Mouse (Mus musculus) spleen, adult 12 weeks (tissue): ENCODE results near the gene Usp17le.
"Not testable (repeated sequence)": the region's sequence is repeated elsewhere in the genome, so short reads cannot be mapped to it uniquely, and the experiment has no call there.

Experiments used
- DNase-seq: peaks from one replicate; pipeline ENCODE4 v3.0.0; 2022; ENCODE audit warnings: low spot score

Gene Usp17le

GRCm38 (mm10) chr7:104777370-104777769 is at the start of gene Usp17le:
Gene Usp17le (minus strand): TSS chr7:104777470.
- not testable (repeated sequence) for DNase-seq

- not testable (repeated sequence) for DNase-seq
Observed at GRCm38 (mm10) chr7:104810335-104810734, 33.1 kb upstream of the Usp17le start.

GRCm38 (mm10) chr7:104790796-104791195 is 13.5 kb upstream of the Usp17le start:
- DNase-seq: no peak
